Mouse (Mus musculus) MEL (cell line): ENCODE data around the gene Ncoa3.

Experiments
- CTCF ChIP-seq, 3 experiments: IDR thresholded peaks in 2 of 3; conservative IDR thresholded peaks in 1 of 3; 2 replicates each; pipeline ENCODE4 v1.5.1; 2011 to 2012; ENCODE audit warnings: low read length in 3 of 3, low read depth in 2 of 3, mild to moderate bottlenecking in 2 of 3, improper control_type of control experiment in 1 of 3, inconsistent platforms in 1 of 3, mixed read lengths in 1 of 3, moderate library complexity in 1 of 3; ENCODE audit not compliant: control insufficient read depth in 1 of 3, insufficient read depth in 1 of 3, poor library complexity in 1 of 3, severe bottlenecking in 1 of 3
- E2F4 ChIP-seq: IDR thresholded peaks from 2 replicates; pipeline ENCODE4 v1.6.1; 2011; ENCODE audit warnings: low read depth, low read length, improper control_type of control experiment, borderline replicate concordance
- EP300 ChIP-seq, 2 experiments: IDR thresholded peaks; 2 replicates each; pipeline ENCODE4 v1.6.1; 2011; ENCODE audit warnings: improper control_type of control experiment in 2 of 2, low read length in 2 of 2, low read depth in 1 of 2, mild to moderate bottlenecking in 1 of 2
- GATA1 ChIP-seq: IDR thresholded peaks from 2 replicates; pipeline ENCODE4 v1.6.1; 2011; ENCODE audit warnings: low read depth, low read length, improper control_type of control experiment
- JUND ChIP-seq: IDR thresholded peaks from 2 replicates; pipeline ENCODE4 v1.6.1; 2011; ENCODE audit warnings: low read depth, mild to moderate bottlenecking, improper control_type of control experiment, low read length
- MAFK ChIP-seq: IDR thresholded peaks from 2 replicates; pipeline ENCODE4 v1.6.1; 2011; ENCODE audit warnings: low read depth, mild to moderate bottlenecking, low read length, improper control_type of control experiment, borderline replicate concordance
- MYC ChIP-seq: IDR thresholded peaks from 2 replicates; pipeline ENCODE4 v1.6.1; 2011; ENCODE audit warnings: low read depth, mild to moderate bottlenecking, low read length, improper control_type of control experiment, moderate library complexity
- POLR2A ChIP-seq, 2 experiments: IDR thresholded peaks; 2 replicates each; pipeline ENCODE4 v1.6.1; 2011 to 2012; ENCODE audit warnings: low read length in 2 of 2, mild to moderate bottlenecking in 2 of 2, control low read depth in 1 of 2, improper control_type of control experiment in 1 of 2, low read depth in 1 of 2, moderate library complexity in 1 of 2; ENCODE audit not compliant: control insufficient read depth in 1 of 2, insufficient read depth in 1 of 2, poor library complexity in 1 of 2
- POLR2AphosphoS2 ChIP-seq: IDR thresholded peaks from 2 replicates; pipeline ENCODE4 v1.6.1; 2011; ENCODE audit warnings: low read length, improper control_type of control experiment
- POLR2AphosphoS5 ChIP-seq: IDR thresholded peaks from 2 replicates; pipeline ENCODE4 v1.6.1; 2012; ENCODE audit warnings: low read depth, borderline replicate concordance, mild to moderate bottlenecking, inconsistent platforms, low read length, moderate library complexity, mixed read lengths
- SMC3 ChIP-seq: IDR thresholded peaks from 2 replicates; pipeline ENCODE4 v1.6.1; 2011; ENCODE audit warnings: low read depth, low read length, improper control_type of control experiment
- USF1 ChIP-seq: IDR thresholded peaks from 2 replicates; pipeline ENCODE4 v1.6.1; 2014; ENCODE audit warnings: low read depth, mild to moderate bottlenecking, inconsistent platforms, low read length, improper control_type of control experiment, moderate library complexity

- 0 out of 2 replicates have a peak, but pooled peaks have one; percentile 3 for TF ChIP-seq SMC3
- TF ChIP-seq CTCF (IDR thresholded peaks at IDR 0.05 in 2 of 3, conservative IDR thresholded peaks at IDR 0.05 in 1 of 3; ENCODE audit: control insufficient read depth in 1 of 3, insufficient read depth in 1 of 3, low read depth in 2 of 3, low read length in 3 of 3, poor library complexity in 1 of 3, severe bottlenecking in 1 of 3): no peak
- no peak; the same call in 1 of the 2 replicates for TF ChIP-seq GATA1
- no peak for TF ChIP-seq JUND
- TF ChIP-seq EP300 (IDR thresholded peaks at IDR 0.05; ENCODE audit: low read depth in 1 of 2, low read length in 2 of 2): peak in 1 of 2 experiments; percentile 43; a peak in 1 of 4 replicates
- no peak for TF ChIP-seq POLR2AphosphoS2
- TF ChIP-seq USF1: no peak
- no peak for TF ChIP-seq MAFK
- TF ChIP-seq E2F4: no peak
- TF ChIP-seq MYC: peak; percentile 16; the same call in 1 of the 2 replicates
- TF ChIP-seq POLR2A (IDR thresholded peaks at IDR 0.05; ENCODE audit: control insufficient read depth in 1 of 2, insufficient read depth in 1 of 2, low read depth in 1 of 2, low read length in 2 of 2, poor library complexity in 1 of 2): no peak
- TF ChIP-seq POLR2AphosphoS5: no peak
Observed at GRCm38 (mm10) chr2:165951432-165952068, 40.9 kb upstream of the Ncoa3 start.
